Mouse (Mus musculus) C2C12 (cell line): ENCODE measurements around the gene Myh6. TPM values are rescaled to one million over a fixed set of nuclear protein-coding genes. Genes with fewer than 3 reads are reported as not detected.

ENCODE experiments used
- H3K27me3 ChIP-seq: one replicate; pipeline ENCODE4 v1.6.1; 2011; ENCODE audit not compliant: control insufficient read depth, insufficient read depth, insufficient read length
- H3K36me3 ChIP-seq: one replicate; pipeline ENCODE4 v1.6.1; 2011; ENCODE audit not compliant: control insufficient read depth, insufficient read depth
- H3K4me3 ChIP-seq: one replicate; pipeline ENCODE4 v1.5.1; 2011; ENCODE audit warnings: mild to moderate bottlenecking, control low read depth; ENCODE audit not compliant: poor library complexity, insufficient read depth, severe bottlenecking
- H3K79me2 ChIP-seq: one replicate; pipeline ENCODE4 v1.6.1; 2011; ENCODE audit not compliant: control insufficient read depth, insufficient read depth
- H3K79me3 ChIP-seq: one replicate; pipeline ENCODE4 v1.6.1; 2011; ENCODE audit warnings: low read depth, control low read depth
- H3ac ChIP-seq: one replicate; pipeline ENCODE3; 2011; ENCODE audit warnings: low read depth; ENCODE audit not compliant: control insufficient read depth, insufficient read length
- CEBPB ChIP-seq: IDR thresholded peaks from one replicate; pipeline ENCODE4 v1.6.1; 2011; ENCODE audit warnings: low read depth, mild to moderate bottlenecking, control low read depth, moderate library complexity
- CTCF ChIP-seq: IDR thresholded peaks from one replicate; pipeline ENCODE4 v1.5.1; 2011; ENCODE audit not compliant: control insufficient read depth, insufficient read depth, insufficient read length
- FOSL1 ChIP-seq: IDR thresholded peaks from one replicate; pipeline ENCODE4 v1.8.0; 2011; ENCODE audit warnings: mild to moderate bottlenecking, low read length; ENCODE audit not compliant: poor library complexity, insufficient read depth, severe bottlenecking
- MAX ChIP-seq: IDR thresholded peaks from one replicate; pipeline ENCODE4 v1.6.1; 2011; ENCODE audit warnings: mild to moderate bottlenecking, control low read depth
- MYOD1 ChIP-seq: IDR thresholded peaks from one replicate; pipeline ENCODE4 v1.6.1; 2011; ENCODE audit warnings: low read depth; ENCODE audit not compliant: control insufficient read depth, insufficient read length
- MYOG ChIP-seq: IDR thresholded peaks from one replicate; pipeline ENCODE4 v1.6.1; 2011; ENCODE audit not compliant: control insufficient read depth, insufficient read length; ENCODE audit errors: extremely low read depth
- USF1 ChIP-seq: IDR thresholded peaks from one replicate; pipeline ENCODE4 v1.6.1; 2011; ENCODE audit warnings: low read depth, mild to moderate bottlenecking, control low read depth, moderate library complexity
- polyA plus RNA-seq: library from polyadenylated mRNA; unstranded; fragments of >200 nt; fragmentation: generic; extraction: Trizol; gene quantifications from one replicate; pipeline ENCODE4 v1.2.1, GENCODE M21; 2012; ENCODE audit warnings: missing spikeins

Gene Myh6
- polyA plus RNA-seq, 1 experiment, result 0.02 TPM

DNA sequence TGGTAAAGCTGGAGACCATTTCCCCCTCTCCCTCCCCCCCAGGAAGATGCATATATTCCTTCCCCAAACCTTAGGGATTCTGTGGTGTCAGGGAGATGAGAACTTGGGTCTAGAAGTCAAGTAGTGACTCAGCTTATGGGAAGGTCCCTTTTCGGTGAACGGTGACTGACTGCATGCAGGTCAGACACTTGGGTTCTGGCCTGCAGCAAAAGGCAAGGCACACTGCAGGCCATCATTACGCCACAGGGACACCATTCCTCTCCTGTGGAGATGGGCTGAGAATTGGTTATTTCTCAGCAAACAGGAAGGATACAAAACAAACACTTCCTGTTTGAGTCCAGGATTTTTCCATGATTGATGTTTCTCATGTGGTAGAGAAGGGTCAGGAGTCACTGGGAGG, 7.5 kb downstream of the Myh6 start:
- Histone ChIP-seq H3K4me3 (no peak overlapping the region), H3K79me2 (no peaks in the 10 kb centered on the region), H3K27me3 (peaks cover 49% of the 10 kb centered on the region), H3K79me3 (no peaks in the 10 kb centered on the region), H3K36me3 (no peaks in the 10 kb centered on the region), H3ac (no peak overlapping the region)
- TF ChIP-seq FOSL1, result no peak
- TF ChIP-seq CTCF, result no peak
- TF ChIP-seq MYOD1, result no peak
- TF ChIP-seq MAX, result no peak
- no peak for TF ChIP-seq CEBPB
- no peak for TF ChIP-seq USF1
- TF ChIP-seq MYOG, result no peak

DNA sequence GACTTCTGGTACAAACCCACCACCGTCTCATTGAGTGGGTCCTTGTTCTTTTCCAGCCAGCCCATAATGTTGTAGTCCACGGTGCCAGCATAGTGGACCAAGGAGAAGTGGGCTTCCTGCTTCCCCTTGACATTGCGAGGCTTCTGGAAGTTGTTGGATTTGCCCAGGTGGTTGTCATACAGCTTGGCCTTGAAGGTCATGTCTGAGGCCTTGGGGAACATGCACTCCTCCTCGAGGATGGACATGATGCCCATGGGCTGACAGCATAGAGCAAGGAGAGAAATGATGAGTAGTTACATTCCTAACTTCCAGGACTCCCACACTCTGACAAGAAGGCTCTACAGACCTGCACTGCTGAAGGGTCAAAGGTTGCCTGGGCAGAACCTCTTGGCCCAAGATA, 8.2 kb downstream of the Myh6 start:
- Histone ChIP-seq H3K4me3 (no peak overlapping the region), H3K27me3 (peaks cover 46% of the 10 kb centered on the region), H3K79me3 (no peaks in the 10 kb centered on the region), H3K79me2 (no peaks in the 10 kb centered on the region), H3K36me3 (no peaks in the 10 kb centered on the region), H3ac (no peak overlapping the region)
- no peak for TF ChIP-seq MYOD1
- TF ChIP-seq USF1, result no peak
- TF ChIP-seq MYOG, result no peak
- TF ChIP-seq MAX, result no peak
- TF ChIP-seq CTCF, result no peak
- TF ChIP-seq FOSL1, result no peak
- TF ChIP-seq CEBPB, result no peak

DNA sequence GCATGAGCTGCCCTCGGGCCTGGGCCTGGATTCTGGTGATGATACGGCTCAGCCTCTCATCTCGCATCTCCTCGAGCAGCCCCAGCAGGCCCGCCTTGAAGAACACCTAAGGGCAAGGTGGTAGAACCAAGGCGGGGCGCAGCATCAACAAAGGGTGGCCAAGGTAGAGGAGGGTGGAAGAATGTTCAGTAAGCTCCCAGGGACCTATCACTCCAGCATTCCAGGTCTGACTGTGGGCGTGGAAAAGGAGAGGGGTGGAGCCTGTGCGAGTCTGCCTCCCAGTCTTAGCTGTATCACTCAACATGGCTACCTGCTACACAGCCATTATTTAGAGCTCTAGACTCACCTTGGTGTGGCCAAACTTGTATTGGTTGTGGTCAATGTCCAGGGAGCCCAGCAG, 10.2 kb downstream of the Myh6 start:
- no peaks in the 10 kb centered on the region for H3K79me2 ChIP-seq
- H3K36me3 ChIP-seq, result no peaks in the 10 kb centered on the region
- H3K27me3 ChIP-seq, result peaks cover 43% of the 10 kb centered on the region
- no peak overlapping the region for H3K4me3 ChIP-seq
- TF ChIP-seq CTCF, result no peak
- no peak for TF ChIP-seq USF1
- TF ChIP-seq MYOG, result no peak
- no peak for TF ChIP-seq MAX
- no peak for TF ChIP-seq CEBPB
- TF ChIP-seq FOSL1, result no peak
- no peak for TF ChIP-seq MYOD1
- H3ac ChIP-seq, result no peak overlapping the region
- no peaks in the 10 kb centered on the region for H3K79me3 ChIP-seq

DNA sequence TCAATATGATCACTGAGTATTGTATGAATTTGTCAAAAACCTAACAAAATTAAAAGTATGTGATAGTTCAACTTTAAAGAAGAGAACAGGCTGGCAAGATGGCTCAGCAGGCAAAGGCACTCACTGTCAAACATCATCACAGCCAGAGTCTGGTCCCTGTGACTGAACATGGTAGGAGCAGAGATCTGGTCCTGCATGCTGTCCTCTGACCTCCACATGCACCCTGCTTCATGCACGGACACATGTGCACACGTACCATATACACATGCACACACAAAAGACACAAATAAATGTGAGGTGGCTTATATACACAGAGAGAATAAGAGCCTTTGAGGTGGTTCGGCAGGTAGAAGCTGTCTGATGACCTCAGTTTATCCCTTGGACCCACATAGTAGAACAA, 11.2 kb downstream of the Myh6 start:
- Histone ChIP-seq H3K79me3 (no peaks in the 10 kb centered on the region), H3K36me3 (no peaks in the 10 kb centered on the region), H3K27me3 (peaks cover 41% of the 10 kb centered on the region), H3K4me3 (no peak overlapping the region), H3K79me2 (no peaks in the 10 kb centered on the region), H3ac (no peak overlapping the region)
- TF ChIP-seq MYOG (no peak), FOSL1 (no peak), MYOD1 (no peak), CTCF (no peak), CEBPB (no peak), MAX (no peak), USF1 (no peak)

DNA sequence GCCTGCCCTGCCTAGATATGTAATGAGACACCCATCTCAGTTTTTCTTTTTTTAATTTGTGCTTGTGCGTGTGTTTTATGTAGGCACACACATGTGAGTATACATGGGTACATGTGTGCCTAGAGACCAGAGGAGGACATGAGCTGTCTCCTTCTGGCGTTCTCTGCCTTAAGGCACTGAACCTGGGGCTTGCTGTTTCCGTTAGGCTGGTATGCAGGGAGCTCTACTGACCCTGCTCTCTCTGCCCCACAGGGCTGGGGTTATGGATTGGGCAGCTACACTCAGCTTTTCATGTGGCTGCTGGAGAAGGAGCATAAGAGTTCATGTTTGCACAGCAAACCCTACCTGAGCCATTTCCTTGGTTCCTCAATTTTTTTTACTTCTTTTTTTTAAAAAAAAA, 12.3 kb downstream of the Myh6 start:
- H3K27me3 ChIP-seq, result peaks cover 40% of the 10 kb centered on the region

DNA sequence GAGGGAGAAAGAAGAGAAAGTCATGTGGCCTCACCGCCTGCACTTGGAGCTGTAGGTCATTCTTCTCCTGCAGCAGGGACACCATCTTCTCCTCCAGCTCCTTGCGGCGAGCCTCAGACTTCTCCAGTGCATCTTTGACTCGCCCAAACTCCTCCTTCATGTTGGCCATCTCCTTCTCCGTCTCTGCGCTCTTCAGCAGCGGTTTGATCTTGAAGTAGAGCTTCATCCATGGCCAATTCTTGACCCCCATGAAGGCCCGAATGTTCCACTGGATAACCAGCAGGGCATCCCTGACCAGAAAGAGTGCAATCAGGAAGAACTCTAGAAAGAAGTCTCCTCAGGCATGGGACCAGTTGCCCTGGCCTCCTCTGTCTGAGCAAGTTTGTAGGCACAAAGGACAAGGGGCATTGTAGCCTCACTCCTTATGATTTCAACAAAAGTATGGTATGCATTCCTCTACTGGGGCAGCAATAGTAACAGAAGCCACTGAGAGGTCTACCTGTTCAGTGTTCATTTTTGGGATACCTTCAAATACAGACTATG, 13.0 kb downstream of the Myh6 start:
- Histone ChIP-seq H3K79me3 (no peaks in the 10 kb centered on the region), H3K4me3 (no peak overlapping the region), H3K36me3 (no peaks in the 10 kb centered on the region), H3K27me3 (peaks cover 43% of the 10 kb centered on the region), H3K79me2 (no peaks in the 10 kb centered on the region), H3ac (no peak overlapping the region)
- TF ChIP-seq USF1, result no peak
- no peak for TF ChIP-seq MYOG
- TF ChIP-seq CTCF, result no peak
- no peak for TF ChIP-seq MYOD1
- no peak for TF ChIP-seq MAX
- TF ChIP-seq FOSL1, result no peak
- TF ChIP-seq CEBPB, result no peak

More for the DNA sequence above, 12.3 kb downstream of the Myh6 start:
- no peak for TF ChIP-seq CTCF
- no peak for TF ChIP-seq FOSL1
- no peak for TF ChIP-seq MYOD1
- TF ChIP-seq MYOG, result no peak
- TF ChIP-seq MAX, result no peak
- no peak for TF ChIP-seq USF1
- no peak for TF ChIP-seq CEBPB
- H3K36me3 ChIP-seq, result no peaks in the 10 kb centered on the region
- H3K79me2 ChIP-seq, result no peaks in the 10 kb centered on the region
- H3K79me3 ChIP-seq, result no peaks in the 10 kb centered on the region
- no peak overlapping the region for H3K4me3 ChIP-seq
- H3ac ChIP-seq, result no peak overlapping the region
